Mouse (Mus musculus): Measurements from ENCODE around the gene Bend4. TPM values are rescaled to one million over a fixed set of nuclear protein-coding genes. Genes with fewer than 3 reads are reported as not detected.

The Bend4 gene
- polyA plus RNA-seq, 1 experiment from 2014 or later, result 15.9 TPM

DNA sequence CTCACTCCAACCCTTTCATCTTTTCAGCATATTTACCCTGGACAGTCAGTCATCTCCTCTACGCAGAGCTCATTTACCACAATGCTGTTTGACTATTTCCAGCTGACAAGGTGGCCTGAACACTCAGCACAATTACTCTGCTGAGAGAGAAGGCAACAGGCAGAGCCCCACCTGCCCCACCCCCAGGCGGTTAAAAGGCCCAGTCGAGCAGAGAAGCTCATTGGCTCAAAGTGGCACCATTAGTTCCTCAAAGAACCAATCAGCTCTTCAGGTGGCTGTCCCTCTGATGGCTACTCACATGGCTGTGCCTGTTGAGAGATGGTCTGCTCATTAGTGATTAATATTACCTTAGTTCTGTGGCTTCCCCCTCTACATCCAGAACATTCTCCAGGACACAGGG lies 3.5 kb downstream of the Bend4 start:
- WGBS, result 34% methylated on average over 3 of the region's 3 CpGs
- 0 out of 2 replicates have a peak overlapping the region, but pooled peaks have one; percentile 20 for H3K27ac ChIP-seq
- H3K9ac ChIP-seq, result no peak overlapping the region

DNA sequence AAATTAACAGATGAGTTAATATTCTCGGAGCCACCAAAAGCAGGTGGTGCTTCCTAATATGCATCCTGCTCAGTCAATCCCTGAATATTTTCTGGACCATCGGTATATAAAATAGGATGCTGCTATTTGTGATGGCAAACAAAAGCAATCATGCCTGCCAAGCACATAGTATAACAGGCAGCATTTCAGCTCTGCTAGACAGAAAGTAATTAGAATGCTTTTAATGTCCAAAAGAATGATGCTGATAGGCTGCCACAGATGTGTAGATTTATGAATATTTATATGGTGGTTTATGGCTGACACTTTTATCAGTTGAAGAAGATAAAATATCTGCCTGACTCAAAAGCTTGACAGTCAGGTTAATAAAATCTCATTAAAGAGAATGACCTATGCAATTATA lies 4.1 kb downstream of the Bend4 start:
- Histone ChIP-seq H3K4me1 (replicated peaks; ENCODE audit: control insufficient read depth, insufficient read depth, low read length) (peaks cover 23% of the 10 kb centered on the region), H3K36me3 (replicated peaks; ENCODE audit: control insufficient read depth, insufficient read depth) (no peaks in the 10 kb centered on the region), H3K9ac (peak overlapping the region; percentile 52), H3K4me3 (replicated peaks; ENCODE audit: low read length) (no peak overlapping the region), H3K27me3 (ENCODE audit: control insufficient read depth, insufficient read depth, low read length) (0 out of 2 replicates have a peak, but pooled peaks cover 4% of the 10 kb centered on the region), H3K9me3 (ENCODE audit: control insufficient read depth, low read length) (no peaks in the 10 kb centered on the region), H3K4me2 (replicated peaks) (peak overlapping the region; percentile 69), H3K27ac (peak overlapping the region; percentile 77)
- no peak for DNase-seq (ENCODE audit: low spot score)
- no peak for ATAC-seq (ENCODE audit: low FRiP score)
- WGBS, result 35% methylated on average over 2 of the region's 2 CpGs

More for the DNA sequence above, 3.5 kb downstream of the Bend4 start:
- Histone ChIP-seq H3K27me3 (ENCODE audit: control insufficient read depth, insufficient read depth, low read length) (0 out of 2 replicates have a peak, but pooled peaks cover 4% of the 10 kb centered on the region), H3K4me3 (replicated peaks; ENCODE audit: low read length) (0 out of 2 replicates have a peak overlapping the region, but pooled peaks have one; percentile 2), H3K9me3 (ENCODE audit: control insufficient read depth, low read length) (no peaks in the 10 kb centered on the region), H3K4me1 (replicated peaks; ENCODE audit: control insufficient read depth, insufficient read depth, low read length) (peaks cover 23% of the 10 kb centered on the region), H3K4me2 (replicated peaks) (peak overlapping the region; percentile 69), H3K36me3 (replicated peaks; ENCODE audit: control insufficient read depth, insufficient read depth) (no peaks in the 10 kb centered on the region)
- DNase-seq (ENCODE audit: low spot score) (no peak), ATAC-seq (ENCODE audit: low FRiP score) (no peak)

DNA sequence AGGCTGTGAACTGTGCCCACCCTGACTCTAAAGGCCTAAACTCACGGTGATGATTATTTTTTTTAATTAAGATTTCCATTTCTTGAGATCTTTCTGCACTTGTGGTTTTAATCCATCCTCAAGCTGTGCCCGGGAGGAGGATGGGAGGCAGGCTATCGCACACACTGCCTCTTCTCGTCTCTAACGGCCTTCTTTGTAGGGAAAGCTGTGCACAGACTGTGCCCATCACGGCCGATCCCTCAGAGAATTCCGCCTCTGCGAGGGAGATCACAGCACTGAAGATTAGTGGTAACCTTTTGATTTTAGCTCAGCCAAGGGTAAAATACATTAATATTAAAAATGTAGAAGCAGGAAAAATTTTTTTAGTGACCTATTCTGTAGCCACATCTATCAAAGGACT lies 4.8 kb downstream of the Bend4 start:
- Histone ChIP-seq H3K9ac (peak overlapping the region; percentile 52; the same call in 1 of the 2 replicates), H3K9me3 (ENCODE audit: control insufficient read depth, low read length) (no peaks in the 10 kb centered on the region), H3K36me3 (replicated peaks; ENCODE audit: control insufficient read depth, insufficient read depth) (no peaks in the 10 kb centered on the region), H3K4me2 (replicated peaks) (peak overlapping the region; percentile 69), H3K4me1 (replicated peaks; ENCODE audit: control insufficient read depth, insufficient read depth, low read length) (peaks cover 23% of the 10 kb centered on the region), H3K27ac (peak overlapping the region; percentile 77), H3K27me3 (ENCODE audit: control insufficient read depth, insufficient read depth, low read length) (0 out of 2 replicates have a peak, but pooled peaks cover 4% of the 10 kb centered on the region), H3K4me3 (replicated peaks; ENCODE audit: low read length) (no peak overlapping the region)
- 31% methylated on average over 9 of the region's 9 CpGs for WGBS
- ATAC-seq (ENCODE audit: low FRiP score) (no peak), DNase-seq (ENCODE audit: low spot score) (no peak)

DNA sequence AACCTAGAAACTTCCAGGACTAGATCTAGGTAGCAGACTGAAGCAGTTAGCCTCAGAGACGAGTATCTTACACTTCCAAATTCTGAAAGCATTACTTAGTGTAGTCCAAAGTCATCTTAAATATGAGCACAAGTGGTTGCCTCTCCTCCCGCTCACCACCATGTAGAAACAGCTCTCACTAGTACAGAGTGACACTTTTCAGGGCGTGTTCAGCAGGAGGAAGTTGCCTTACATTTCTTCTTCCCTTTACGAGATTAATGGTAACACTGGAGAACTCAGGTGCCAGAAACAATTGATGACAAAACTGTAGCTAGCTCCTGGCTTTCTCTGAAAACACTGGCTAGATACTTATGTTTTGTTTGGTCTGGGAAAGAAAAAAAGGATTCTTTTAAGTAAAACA lies 8.7 kb downstream of the Bend4 start:
- whole genome bisulfite sequencing, result 89% methylated on average over 4 of the region's 4 CpGs
- H3K9ac ChIP-seq, result no peak overlapping the region

DNA sequence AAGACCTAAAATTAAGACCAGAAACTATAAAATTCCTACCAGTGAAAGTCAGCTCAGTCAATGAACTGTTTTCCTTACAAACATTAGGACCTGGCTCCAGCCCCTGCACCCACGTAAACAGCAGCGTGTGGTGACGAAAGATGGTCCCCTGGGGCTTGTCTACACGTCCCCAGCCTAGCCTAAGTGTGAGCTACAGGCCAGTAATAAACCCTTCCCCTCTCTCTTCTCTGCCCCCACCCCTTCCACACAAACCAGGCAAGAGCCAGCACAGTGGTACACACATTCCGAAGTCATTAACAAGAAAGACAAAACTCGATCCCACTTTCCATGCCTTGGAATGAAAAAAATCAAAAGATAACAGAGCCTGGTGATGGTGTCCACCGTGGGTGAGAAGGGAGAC lies 16.6 kb downstream of the Bend4 start:
- Histone ChIP-seq H3K36me3 (replicated peaks; ENCODE audit: control insufficient read depth, insufficient read depth) (no peaks in the 10 kb centered on the region; the same call in 1 of the 2 replicates), H3K4me2 (replicated peaks) (no peak overlapping the region), H3K9ac (no peak overlapping the region), H3K27me3 (ENCODE audit: control insufficient read depth, insufficient read depth, low read length) (no peaks in the 10 kb centered on the region), H3K9me3 (ENCODE audit: control insufficient read depth, low read length) (no peaks in the 10 kb centered on the region), H3K4me1 (replicated peaks; ENCODE audit: control insufficient read depth, insufficient read depth, low read length) (no peaks in the 10 kb centered on the region), H3K4me3 (replicated peaks; ENCODE audit: low read length) (no peak overlapping the region), H3K27ac (no peak overlapping the region)
- ATAC-seq (ENCODE audit: low FRiP score) (no peak), DNase-seq (ENCODE audit: low spot score) (no peak)
- WGBS, result 84% methylated on average over 7 of the region's 7 CpGs

More for the DNA sequence above, 8.7 kb downstream of the Bend4 start:
- ATAC-seq (ENCODE audit: low FRiP score) (no peak), DNase-seq (ENCODE audit: low spot score) (no peak)
- Histone ChIP-seq H3K27ac (no peak overlapping the region), H3K9me3 (ENCODE audit: control insufficient read depth, low read length) (no peaks in the 10 kb centered on the region), H3K4me3 (replicated peaks; ENCODE audit: low read length) (no peak overlapping the region), H3K4me1 (replicated peaks; ENCODE audit: control insufficient read depth, insufficient read depth, low read length) (peaks cover 8% of the 10 kb centered on the region), H3K4me2 (replicated peaks) (no peak overlapping the region), H3K27me3 (ENCODE audit: control insufficient read depth, insufficient read depth, low read length) (no peaks in the 10 kb centered on the region), H3K36me3 (replicated peaks; ENCODE audit: control insufficient read depth, insufficient read depth) (peaks cover 9% of the 10 kb centered on the region; the same call in 1 of the 2 replicates)

DNA sequence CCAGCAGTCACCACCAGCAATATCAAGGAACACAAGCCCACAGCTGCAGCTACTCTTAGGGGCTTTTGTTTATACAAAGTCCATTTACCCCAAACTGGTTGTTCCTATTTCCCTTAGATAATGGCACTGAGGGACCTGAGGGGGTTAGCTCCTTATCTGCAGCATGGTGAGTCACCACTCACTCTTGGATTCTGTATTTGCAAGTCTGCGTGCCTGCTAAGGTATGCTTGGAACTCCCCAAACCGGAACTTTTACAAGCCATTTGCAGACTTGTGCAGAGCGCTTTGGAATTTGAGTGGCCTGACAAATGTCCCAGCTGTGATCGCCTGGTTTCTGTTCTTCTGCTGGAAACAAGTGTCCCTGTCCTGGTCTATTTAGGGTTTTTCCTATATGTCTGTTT lies 17.7 kb downstream of the Bend4 start:
- H3K36me3 ChIP-seq (replicated peaks; ENCODE audit: control insufficient read depth, insufficient read depth), result peaks cover 4% of the 10 kb centered on the region; the same call in 1 of the 2 replicates
- ATAC-seq (ENCODE audit: low FRiP score), result no peak
- H3K4me2 ChIP-seq (replicated peaks), result no peak overlapping the region
- no peaks in the 10 kb centered on the region for H3K9me3 ChIP-seq (ENCODE audit: control insufficient read depth, low read length)
- no peaks in the 10 kb centered on the region for H3K27me3 ChIP-seq (ENCODE audit: control insufficient read depth, insufficient read depth, low read length)
- no peak overlapping the region for H3K9ac ChIP-seq
- WGBS, result 92% methylated on average over 4 of the region's 4 CpGs
- DNase-seq (ENCODE audit: low spot score), result no peak
- no peaks in the 10 kb centered on the region for H3K4me1 ChIP-seq (replicated peaks; ENCODE audit: control insufficient read depth, insufficient read depth, low read length)
- H3K4me3 ChIP-seq (replicated peaks; ENCODE audit: low read length), result no peak overlapping the region
- H3K27ac ChIP-seq, result no peak overlapping the region

DNA sequence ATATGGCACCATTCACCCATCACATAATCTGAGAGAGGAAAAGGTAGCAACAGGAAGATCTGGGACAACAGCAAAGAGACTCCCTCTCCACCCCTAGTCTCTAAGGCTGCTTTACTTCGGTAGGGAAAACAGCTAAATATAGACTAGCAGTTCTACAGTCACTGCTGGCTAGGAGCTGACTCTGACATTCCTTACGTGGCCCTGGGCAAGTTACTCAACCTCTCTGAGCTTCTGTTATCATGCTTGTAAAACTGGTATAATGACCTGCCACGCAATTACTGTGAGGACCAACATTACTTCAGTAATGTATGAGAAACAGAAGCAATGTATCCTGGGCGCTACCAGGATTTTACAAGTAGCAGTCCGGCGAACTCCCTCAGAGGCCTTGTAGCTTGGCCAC lies 19.7 kb downstream of the Bend4 start:
- DNase-seq (ENCODE audit: low spot score), result no peak
- WGBS, result 93% methylated on average over 6 of the region's 6 CpGs
- H3K4me3 ChIP-seq (replicated peaks; ENCODE audit: low read length), result no peak overlapping the region
- H3K9ac ChIP-seq, result no peak overlapping the region
- H3K4me1 ChIP-seq (replicated peaks; ENCODE audit: control insufficient read depth, insufficient read depth, low read length), result no peaks in the 10 kb centered on the region
- no peak overlapping the region for H3K27ac ChIP-seq
- H3K9me3 ChIP-seq (ENCODE audit: control insufficient read depth, low read length), result no peaks in the 10 kb centered on the region
- H3K27me3 ChIP-seq (ENCODE audit: control insufficient read depth, insufficient read depth, low read length), result no peaks in the 10 kb centered on the region
- H3K36me3 ChIP-seq (replicated peaks; ENCODE audit: control insufficient read depth, insufficient read depth), result peaks cover 10% of the 10 kb centered on the region
- ATAC-seq (ENCODE audit: low FRiP score), result no peak
- no peak overlapping the region for H3K4me2 ChIP-seq (replicated peaks)

DNA sequence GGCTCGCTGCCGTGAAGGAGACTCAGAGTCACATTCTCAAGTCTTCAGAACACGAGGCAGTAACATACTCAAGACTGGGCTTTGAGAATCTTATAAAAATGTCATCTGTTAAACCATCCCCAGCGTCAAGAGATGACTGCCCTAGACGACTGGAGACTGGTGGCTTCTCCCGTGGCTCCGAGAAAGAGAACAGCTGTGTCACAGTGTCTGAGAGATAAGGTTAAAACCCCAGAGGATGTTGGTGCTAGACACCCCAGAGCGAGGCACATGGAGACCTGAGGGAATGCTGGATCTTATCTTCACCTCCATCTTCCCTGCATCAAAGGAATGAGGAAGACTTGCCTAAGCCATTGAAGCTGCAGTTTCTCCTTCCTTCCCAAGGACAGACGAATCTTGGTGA lies 23.2 kb downstream of the Bend4 start:
- no peak for DNase-seq (ENCODE audit: low spot score)
- Histone ChIP-seq H3K4me3 (replicated peaks; ENCODE audit: low read length) (no peak overlapping the region), H3K27ac (no peak overlapping the region), H3K36me3 (replicated peaks; ENCODE audit: control insufficient read depth, insufficient read depth) (peaks cover 16% of the 10 kb centered on the region), H3K4me1 (replicated peaks; ENCODE audit: control insufficient read depth, insufficient read depth, low read length) (no peaks in the 10 kb centered on the region), H3K9me3 (ENCODE audit: control insufficient read depth, low read length) (no peaks in the 10 kb centered on the region), H3K4me2 (replicated peaks) (no peak overlapping the region), H3K9ac (no peak overlapping the region), H3K27me3 (ENCODE audit: control insufficient read depth, insufficient read depth, low read length) (no peaks in the 10 kb centered on the region)
- ATAC-seq (ENCODE audit: low FRiP score), result no peak
- WGBS, result 85% methylated on average over 9 of the region's 9 CpGs

DNA sequence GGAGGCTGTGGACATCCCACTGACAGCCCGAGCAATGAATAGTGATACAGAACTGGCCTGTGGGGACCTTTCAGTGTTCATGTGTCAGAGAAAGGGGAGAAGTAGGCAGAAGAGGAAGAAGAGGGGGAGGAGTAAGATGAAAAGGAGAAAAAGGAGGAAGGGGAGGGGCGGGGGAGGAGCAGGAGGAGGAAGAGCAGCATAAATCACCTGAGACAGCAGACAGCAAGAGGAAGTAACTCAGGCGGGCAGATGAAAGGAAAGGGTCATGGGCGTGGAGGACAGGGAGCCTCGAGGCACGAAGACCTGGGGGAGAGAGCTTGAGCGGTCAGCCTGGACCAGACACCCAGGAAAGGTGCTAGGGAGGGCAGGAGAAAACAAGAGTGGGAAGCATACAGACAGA lies 23.7 kb downstream of the Bend4 start:
- H3K27me3 ChIP-seq (ENCODE audit: control insufficient read depth, insufficient read depth, low read length), result no peaks in the 10 kb centered on the region
- ATAC-seq (ENCODE audit: low FRiP score) (no peak), DNase-seq (ENCODE audit: low spot score) (no peak)
- WGBS, result 69% methylated on average over 7 of the region's 7 CpGs
- H3K4me3 ChIP-seq (replicated peaks; ENCODE audit: low read length), result no peak overlapping the region
- H3K27ac ChIP-seq, result no peak overlapping the region
- H3K4me2 ChIP-seq (replicated peaks), result no peak overlapping the region
- no peaks in the 10 kb centered on the region for H3K9me3 ChIP-seq (ENCODE audit: control insufficient read depth, low read length)
- no peak overlapping the region for H3K9ac ChIP-seq
- no peaks in the 10 kb centered on the region for H3K4me1 ChIP-seq (replicated peaks; ENCODE audit: control insufficient read depth, insufficient read depth, low read length)
- H3K36me3 ChIP-seq (replicated peaks; ENCODE audit: control insufficient read depth, insufficient read depth), result peaks cover 16% of the 10 kb centered on the region

DNA sequence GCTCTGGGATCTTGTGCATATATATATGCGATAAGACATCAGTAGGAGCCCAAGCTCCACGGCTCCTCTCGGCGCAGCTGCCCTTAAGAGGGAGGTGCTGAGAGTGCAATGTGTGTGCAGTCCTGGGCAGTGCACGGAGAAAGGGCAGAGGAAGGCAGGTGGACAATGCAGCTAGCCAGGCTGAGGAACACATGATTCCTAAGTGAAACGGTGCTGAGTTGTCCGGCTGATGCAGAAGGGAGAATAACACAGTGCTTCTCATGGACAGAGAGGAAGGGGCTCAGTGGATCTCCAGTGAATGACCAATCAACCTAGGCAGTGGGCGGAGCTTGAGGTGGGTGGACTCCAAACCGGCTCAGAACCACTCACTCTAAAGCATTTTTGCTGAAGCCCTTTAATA lies 26.5 kb downstream of the Bend4 start:
- Histone ChIP-seq H3K4me3 (replicated peaks; ENCODE audit: low read length) (no peak overlapping the region), H3K4me2 (replicated peaks) (no peak overlapping the region), H3K27ac (no peak overlapping the region), H3K36me3 (replicated peaks; ENCODE audit: control insufficient read depth, insufficient read depth) (peaks cover 40% of the 10 kb centered on the region), H3K27me3 (ENCODE audit: control insufficient read depth, insufficient read depth, low read length) (no peaks in the 10 kb centered on the region), H3K9ac (no peak overlapping the region), H3K4me1 (replicated peaks; ENCODE audit: control insufficient read depth, insufficient read depth, low read length) (no peaks in the 10 kb centered on the region), H3K9me3 (ENCODE audit: control insufficient read depth, low read length) (no peaks in the 10 kb centered on the region)
- DNase-seq (ENCODE audit: low spot score), result no peak
- WGBS, result 76% methylated on average over 9 of the region's 9 CpGs
- no peak for ATAC-seq (ENCODE audit: low FRiP score)
